Mouse (Mus musculus): ENCODE data around the gene Carmil3. TPM values are rescaled to one million over a fixed set of nuclear protein-coding genes. Genes with fewer than 3 reads are reported as not detected.

Carmil3 gene
- polyA plus RNA-seq, 1 experiment from 2014 or later: 9.5 TPM

- no peaks in the 10 kb centered on the region for H3K27me3 ChIP-seq (ENCODE audit: control insufficient read depth, insufficient read depth, low read length)
- H3K4me2 ChIP-seq (ENCODE audit: low read depth): no peak overlapping the region
- no peak overlapping the region for H3K9ac ChIP-seq (ENCODE audit: low read length)
- DNase-seq (ENCODE audit: low spot score): no peak
- no peak overlapping the region for H3K4me3 ChIP-seq (ENCODE audit: low read depth, low read length)
- no peak overlapping the region for H3K27ac ChIP-seq (ENCODE audit: low read depth, low read length)
- H3K36me3 ChIP-seq (ENCODE audit: control insufficient read depth, insufficient read depth, low read length): no peaks in the 10 kb centered on the region; the same call in 1 of the 2 replicates
- no peaks in the 10 kb centered on the region for H3K9me3 ChIP-seq (ENCODE audit: control insufficient read depth, low read length)
- H3K4me1 ChIP-seq (ENCODE audit: control insufficient read depth, insufficient read depth, low read length): no peaks in the 10 kb centered on the region
- no peak for ATAC-seq (ENCODE audit: insufficient read depth, low FRiP score, low TSS enrichment)
- 69% methylated on average over 5 of the region's 5 CpGs for WGBS
Measured at GRCm38 (mm10) chr14:55484430-55485085, 5.9 kb upstream of the Carmil3 start.

GRCm38 (mm10) chr14:55486836-55487235 is 3.6 kb upstream of the Carmil3 start:
- H3K4me3 ChIP-seq (ENCODE audit: low read depth, low read length): no peak overlapping the region
- H3K36me3 ChIP-seq (ENCODE audit: control insufficient read depth, insufficient read depth, low read length): no peaks in the 10 kb centered on the region; the same call in 1 of the 2 replicates
- no peak overlapping the region for H3K4me2 ChIP-seq (ENCODE audit: low read depth)
- no peak for ATAC-seq (ENCODE audit: insufficient read depth, low FRiP score, low TSS enrichment)
- no peak overlapping the region for H3K27ac ChIP-seq (ENCODE audit: low read depth, low read length)
- WGBS: 85% methylated on average over 8 of the region's 8 CpGs
- H3K4me1 ChIP-seq (ENCODE audit: control insufficient read depth, insufficient read depth, low read length): no peaks in the 10 kb centered on the region
- no peaks in the 10 kb centered on the region for H3K27me3 ChIP-seq (ENCODE audit: control insufficient read depth, insufficient read depth, low read length)
- no peaks in the 10 kb centered on the region for H3K9me3 ChIP-seq (ENCODE audit: control insufficient read depth, low read length)
- H3K9ac ChIP-seq (ENCODE audit: low read length): no peak overlapping the region
- no peak for DNase-seq (ENCODE audit: low spot score)

- Histone ChIP-seq H3K27ac (ENCODE audit: low read depth, low read length) (peak overlapping the region; percentile 65), H3K4me1 (ENCODE audit: control insufficient read depth, insufficient read depth, low read length) (no peaks in the 10 kb centered on the region), H3K27me3 (ENCODE audit: control insufficient read depth, insufficient read depth, low read length) (no peaks in the 10 kb centered on the region), H3K4me2 (ENCODE audit: low read depth) (peak overlapping the region; percentile 84), H3K9me3 (ENCODE audit: control insufficient read depth, low read length) (no peaks in the 10 kb centered on the region), H3K9ac (ENCODE audit: low read length) (peak overlapping the region; percentile 68), H3K36me3 (ENCODE audit: control insufficient read depth, insufficient read depth, low read length) (no peaks in the 10 kb centered on the region; the same call in 1 of the 2 replicates), H3K4me3 (ENCODE audit: low read depth, low read length) (peak overlapping the region; percentile 75)
- DNase-seq (ENCODE audit: low spot score): peak; percentile 82
- WGBS: 1% methylated on average over 26 of the region's 30 CpGs
- peak; percentile 75 for ATAC-seq (ENCODE audit: insufficient read depth, low FRiP score, low TSS enrichment)
Measured at GRCm38 (mm10) chr14:55491291-55491833, 911 bp downstream of the Carmil3 start.

DNA sequence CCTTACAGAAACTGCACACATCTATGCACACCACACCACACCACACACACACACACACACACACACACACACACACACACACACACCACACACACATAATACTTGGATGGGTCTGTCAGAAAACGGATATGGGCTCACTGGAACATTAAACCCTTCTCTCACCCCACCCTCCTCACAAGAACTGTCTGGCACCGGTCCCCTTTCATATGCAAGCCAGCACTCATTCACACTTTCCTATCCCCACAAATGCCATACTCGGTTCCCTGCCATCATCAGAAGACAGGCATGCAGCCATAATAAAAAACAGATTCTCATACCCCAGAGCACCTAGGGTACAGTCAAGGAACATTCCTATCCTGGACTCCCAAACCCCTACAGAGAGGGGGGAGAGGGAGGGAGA is 1.7 kb downstream of the Carmil3 start:
- H3K4me2 ChIP-seq (ENCODE audit: low read depth): no peak overlapping the region; the same call in 1 of the 2 replicates
- H3K36me3 ChIP-seq (ENCODE audit: control insufficient read depth, insufficient read depth, low read length): no peaks in the 10 kb centered on the region; the same call in 1 of the 2 replicates
- H3K9ac ChIP-seq (ENCODE audit: low read length): no peak overlapping the region
- H3K9me3 ChIP-seq (ENCODE audit: control insufficient read depth, low read length): no peaks in the 10 kb centered on the region
- ATAC-seq (ENCODE audit: insufficient read depth, low FRiP score, low TSS enrichment) (no peak), DNase-seq (ENCODE audit: low spot score) (no peak)
- no peak overlapping the region for H3K27ac ChIP-seq (ENCODE audit: low read depth, low read length)
- 33% methylated on average over 3 of the region's 3 CpGs for whole genome bisulfite sequencing
- H3K27me3 ChIP-seq (ENCODE audit: control insufficient read depth, insufficient read depth, low read length): no peaks in the 10 kb centered on the region
- H3K4me1 ChIP-seq (ENCODE audit: control insufficient read depth, insufficient read depth, low read length): no peaks in the 10 kb centered on the region
- H3K4me3 ChIP-seq (ENCODE audit: low read depth, low read length): peak overlapping the region; percentile 75; the same call in 1 of the 2 replicates

- Histone ChIP-seq H3K4me1 (ENCODE audit: control insufficient read depth, insufficient read depth, low read length) (no peaks in the 10 kb centered on the region), H3K36me3 (ENCODE audit: control insufficient read depth, insufficient read depth, low read length) (no peaks in the 10 kb centered on the region; the same call in 1 of the 2 replicates), H3K9ac (ENCODE audit: low read length) (no peak overlapping the region), H3K4me3 (ENCODE audit: low read depth, low read length) (no peak overlapping the region), H3K9me3 (ENCODE audit: control insufficient read depth, low read length) (no peaks in the 10 kb centered on the region), H3K4me2 (ENCODE audit: low read depth) (no peak overlapping the region), H3K27ac (ENCODE audit: low read depth, low read length) (no peak overlapping the region), H3K27me3 (ENCODE audit: control insufficient read depth, insufficient read depth, low read length) (no peaks in the 10 kb centered on the region)
- ATAC-seq (ENCODE audit: insufficient read depth, low FRiP score, low TSS enrichment) (no peak), DNase-seq (ENCODE audit: low spot score) (no peak)
- 80% methylated on average over 18 of the region's 20 CpGs for WGBS
Measured at GRCm38 (mm10) chr14:55495509-55496240, 5.2 kb downstream of the Carmil3 start.

DNA sequence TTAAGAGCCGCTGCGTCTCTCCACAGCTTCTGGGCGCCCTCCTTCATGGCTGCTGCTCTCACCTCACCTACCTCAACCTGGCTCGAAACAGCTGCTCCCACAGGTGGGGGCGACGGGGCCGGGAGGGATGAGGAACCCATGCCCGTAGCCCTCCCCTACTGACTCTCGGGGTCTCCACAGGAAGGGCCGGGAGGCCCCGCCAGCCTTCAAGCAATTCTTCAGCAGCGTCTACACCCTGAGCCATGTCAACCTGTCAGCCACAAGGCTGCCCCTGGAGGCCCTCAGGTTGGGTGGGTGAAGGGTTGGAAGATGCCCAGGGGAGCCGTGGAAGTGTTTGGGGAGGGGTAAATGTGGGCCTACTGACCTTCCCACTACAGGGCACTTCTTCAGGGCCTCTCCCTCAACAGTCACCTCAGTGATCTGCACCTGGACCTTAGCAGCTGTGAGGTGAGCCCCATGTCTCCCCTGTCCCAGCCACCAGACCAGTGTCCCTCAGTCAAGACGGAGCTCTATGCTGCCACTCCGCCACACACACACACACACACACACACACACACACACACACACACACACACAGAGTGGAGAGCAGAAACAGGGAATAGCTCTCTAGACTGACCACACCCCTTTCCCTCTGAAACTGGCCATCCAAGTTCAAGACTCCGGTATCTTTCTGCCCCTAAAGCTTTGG is 6.5 kb downstream of the Carmil3 start:
- no peak for DNase-seq (ENCODE audit: low spot score)
- no peaks in the 10 kb centered on the region; the same call in 1 of the 2 replicates for H3K36me3 ChIP-seq (ENCODE audit: control insufficient read depth, insufficient read depth, low read length)
- no peaks in the 10 kb centered on the region for H3K4me1 ChIP-seq (ENCODE audit: control insufficient read depth, insufficient read depth, low read length)
- H3K4me3 ChIP-seq (ENCODE audit: low read depth, low read length): no peak overlapping the region
- H3K4me2 ChIP-seq (ENCODE audit: low read depth): no peak overlapping the region
- no peak overlapping the region for H3K27ac ChIP-seq (ENCODE audit: low read depth, low read length)
- no peaks in the 10 kb centered on the region for H3K27me3 ChIP-seq (ENCODE audit: control insufficient read depth, insufficient read depth, low read length)
- 74% methylated on average over 16 of the region's 16 CpGs for WGBS
- no peaks in the 10 kb centered on the region for H3K9me3 ChIP-seq (ENCODE audit: control insufficient read depth, low read length)
- peak; percentile 38; the same call in 1 of the 2 replicates for ATAC-seq (ENCODE audit: insufficient read depth, low FRiP score, low TSS enrichment)
- H3K9ac ChIP-seq (ENCODE audit: low read length): no peak overlapping the region

GRCm38 (mm10) chr14:55497449-55497821 is 7.0 kb downstream of the Carmil3 start:
- WGBS: 37% methylated on average over 6 of the region's 6 CpGs
- peak; percentile 46; the same call in 1 of the 2 replicates for ATAC-seq (ENCODE audit: insufficient read depth, low FRiP score, low TSS enrichment)
- Histone ChIP-seq H3K27ac (ENCODE audit: low read depth, low read length) (no peak overlapping the region), H3K9me3 (ENCODE audit: control insufficient read depth, low read length) (no peaks in the 10 kb centered on the region), H3K4me2 (ENCODE audit: low read depth) (no peak overlapping the region), H3K36me3 (ENCODE audit: control insufficient read depth, insufficient read depth, low read length) (no peaks in the 10 kb centered on the region; the same call in 1 of the 2 replicates), H3K4me3 (ENCODE audit: low read depth, low read length) (no peak overlapping the region), H3K9ac (ENCODE audit: low read length) (no peak overlapping the region), H3K27me3 (ENCODE audit: control insufficient read depth, insufficient read depth, low read length) (no peaks in the 10 kb centered on the region), H3K4me1 (ENCODE audit: control insufficient read depth, insufficient read depth, low read length) (no peaks in the 10 kb centered on the region)
- peak; percentile 88 for DNase-seq (ENCODE audit: low spot score)

DNA sequence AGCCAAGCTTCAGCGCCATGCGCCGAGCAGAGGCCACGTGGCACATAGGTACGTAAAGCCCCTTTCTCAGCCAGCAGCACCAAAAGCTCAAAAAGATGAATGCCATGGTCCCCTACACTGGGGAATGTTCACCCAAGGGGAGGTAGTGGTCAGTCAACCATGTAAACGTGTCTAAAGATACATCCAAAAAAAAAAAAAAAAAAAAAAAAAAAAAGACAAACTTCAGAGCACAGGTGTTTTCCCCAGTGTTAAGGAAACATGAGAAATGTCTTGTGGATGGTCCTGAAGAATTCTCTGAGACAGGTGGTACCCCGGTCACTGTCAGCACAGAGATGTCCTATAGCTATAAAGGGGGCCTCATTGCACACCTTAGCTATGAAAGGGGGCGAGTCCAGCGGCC is 15.2 kb downstream of the Carmil3 start:
- Histone ChIP-seq H3K4me3 (ENCODE audit: low read depth, low read length) (no peak overlapping the region), H3K36me3 (ENCODE audit: control insufficient read depth, insufficient read depth, low read length) (no peaks in the 10 kb centered on the region), H3K4me2 (ENCODE audit: low read depth) (no peak overlapping the region), H3K27ac (ENCODE audit: low read depth, low read length) (no peak overlapping the region), H3K9me3 (ENCODE audit: control insufficient read depth, low read length) (no peaks in the 10 kb centered on the region), H3K4me1 (ENCODE audit: control insufficient read depth, insufficient read depth, low read length) (no peaks in the 10 kb centered on the region), H3K9ac (ENCODE audit: low read length) (no peak overlapping the region; the same call in 1 of the 2 replicates), H3K27me3 (ENCODE audit: control insufficient read depth, insufficient read depth, low read length) (no peaks in the 10 kb centered on the region)
- DNase-seq (ENCODE audit: low spot score) (no peak), ATAC-seq (ENCODE audit: insufficient read depth, low FRiP score, low TSS enrichment) (no peak)
- WGBS: 88% methylated on average over 9 of the region's 9 CpGs

Data from neural tube, embryonic 11.5 days (tissue).